Mouse (Mus musculus) lung, adult 18-20 months (tissue): Measurements from ENCODE around the gene Gpr1.
A peak's percentile ranks its signal among the peaks of the same experiment; 100 is the strongest.
"Not testable (repeated sequence)": the region's sequence is repeated elsewhere in the genome, so short reads cannot be mapped to it uniquely, and the experiment has no call there.

Source experiments
- DNase-seq, 2 experiments: peaks; one replicate each; pipeline ENCODE4 v3.0.0; 2022; ENCODE audit warnings: mixed read lengths in 2 of 2

The Gpr1 gene

DNA sequence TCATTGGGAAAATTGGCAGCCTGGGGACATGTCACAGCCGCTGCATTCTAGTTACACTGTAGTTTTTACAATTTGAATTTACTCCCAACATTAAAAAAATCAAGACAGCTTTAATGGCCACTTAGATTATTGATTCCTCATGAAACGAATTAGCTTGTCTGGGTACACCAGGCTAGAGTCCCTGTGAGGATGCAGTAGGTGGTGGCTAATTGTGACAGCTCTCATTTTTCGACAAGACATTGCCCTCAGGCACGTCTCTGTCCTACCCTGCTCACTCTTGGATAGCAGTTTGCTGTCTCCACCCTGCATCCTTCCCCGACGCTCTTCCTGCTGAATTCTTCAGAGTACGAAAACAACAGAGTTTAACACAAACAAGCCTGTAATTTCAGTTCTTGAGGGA lies 288 bp upstream of the Gpr1 start:
- no peak for DNase-seq

DNA sequence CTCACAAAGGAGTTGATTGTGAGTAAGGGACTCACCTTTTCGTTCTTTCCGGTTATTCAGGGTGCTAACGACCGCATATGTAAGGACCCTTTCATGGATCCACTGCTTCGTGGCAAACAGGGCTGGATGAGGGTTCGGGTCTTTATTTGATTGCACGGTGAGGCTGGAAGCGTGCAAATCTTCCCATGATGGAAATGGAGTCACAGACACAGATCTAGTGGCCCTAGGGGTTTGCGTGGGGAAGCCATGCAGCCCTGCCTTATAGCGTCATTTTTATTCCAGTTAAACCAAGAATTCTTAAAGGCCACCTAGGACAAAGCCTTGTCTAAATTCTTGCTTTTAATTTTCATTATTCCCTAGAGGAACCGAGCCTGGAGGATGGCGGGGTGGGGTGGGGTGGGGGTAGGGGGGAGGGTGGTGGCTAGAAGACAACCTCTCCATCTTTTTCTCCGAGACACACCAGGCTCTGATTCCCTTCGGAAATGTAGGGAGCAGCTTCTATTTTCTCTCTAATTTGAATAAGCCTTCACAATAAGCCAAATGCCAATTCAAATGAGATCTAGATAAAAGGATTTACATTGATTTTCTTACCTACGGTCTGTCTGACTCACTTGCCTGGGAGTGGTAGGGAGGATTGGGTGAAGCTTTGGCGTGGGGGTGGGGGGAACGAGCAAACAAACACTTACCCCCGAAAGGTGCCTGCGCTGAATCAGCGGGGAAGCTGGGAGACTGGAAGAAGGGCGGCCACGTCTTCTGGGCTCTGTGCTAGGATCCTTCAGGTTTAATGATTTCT lies 669 bp downstream of the Gpr1 start:
- DNase-seq = no peak

DNA sequence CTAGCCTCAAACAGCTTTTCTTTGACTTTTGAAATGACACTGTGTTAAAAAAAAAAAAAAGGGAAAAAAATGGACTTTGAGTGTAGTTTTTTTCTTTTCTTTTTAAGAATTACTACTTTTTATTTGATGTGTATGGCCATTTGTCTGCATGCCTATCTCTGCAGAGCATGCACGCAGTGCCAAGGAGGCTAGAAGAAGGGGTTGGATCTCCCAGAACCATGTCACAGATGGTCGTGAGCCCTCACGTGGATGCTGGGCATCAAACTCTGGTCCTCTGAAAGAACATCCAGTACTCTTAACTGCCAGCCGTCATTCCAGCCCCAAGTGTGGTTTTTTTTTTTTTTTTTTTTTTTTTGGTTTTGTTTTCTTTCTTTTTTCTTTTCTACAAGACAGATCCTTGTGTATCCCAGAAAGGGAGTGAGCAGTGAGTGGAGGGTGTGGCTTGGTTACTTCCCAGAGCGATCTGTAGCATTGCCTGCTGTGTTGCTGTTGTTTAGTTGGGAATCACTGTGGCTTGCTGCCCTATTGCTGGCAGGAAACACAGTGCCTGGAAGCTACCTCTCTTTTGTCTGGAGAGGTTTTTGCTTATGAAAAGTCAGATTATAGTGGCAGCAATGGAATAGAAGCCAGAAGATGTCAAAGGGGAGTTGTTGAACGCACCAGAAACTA lies 4.3 kb downstream of the Gpr1 start:
- DNase-seq = no peak

DNA sequence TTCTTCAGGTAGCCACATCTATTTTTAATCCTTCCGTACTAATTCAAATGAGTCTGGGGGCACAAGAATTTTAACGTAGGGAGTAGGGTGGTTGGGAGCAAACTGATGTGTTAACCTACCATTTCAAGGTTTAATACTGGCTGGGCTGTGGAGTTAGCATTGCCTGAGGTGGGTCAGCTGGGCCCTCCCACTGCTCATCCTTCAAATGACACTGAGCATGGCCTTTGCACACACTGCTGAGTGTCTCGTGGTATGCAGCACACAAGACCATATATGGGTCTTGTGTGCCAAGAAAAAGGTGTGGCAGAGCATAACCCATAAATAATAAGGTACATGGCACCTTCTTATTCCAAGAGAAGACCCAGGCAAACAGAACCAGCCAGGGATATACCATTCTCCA lies 6.7 kb downstream of the Gpr1 start:
- DNase-seq = no peak

DNA sequence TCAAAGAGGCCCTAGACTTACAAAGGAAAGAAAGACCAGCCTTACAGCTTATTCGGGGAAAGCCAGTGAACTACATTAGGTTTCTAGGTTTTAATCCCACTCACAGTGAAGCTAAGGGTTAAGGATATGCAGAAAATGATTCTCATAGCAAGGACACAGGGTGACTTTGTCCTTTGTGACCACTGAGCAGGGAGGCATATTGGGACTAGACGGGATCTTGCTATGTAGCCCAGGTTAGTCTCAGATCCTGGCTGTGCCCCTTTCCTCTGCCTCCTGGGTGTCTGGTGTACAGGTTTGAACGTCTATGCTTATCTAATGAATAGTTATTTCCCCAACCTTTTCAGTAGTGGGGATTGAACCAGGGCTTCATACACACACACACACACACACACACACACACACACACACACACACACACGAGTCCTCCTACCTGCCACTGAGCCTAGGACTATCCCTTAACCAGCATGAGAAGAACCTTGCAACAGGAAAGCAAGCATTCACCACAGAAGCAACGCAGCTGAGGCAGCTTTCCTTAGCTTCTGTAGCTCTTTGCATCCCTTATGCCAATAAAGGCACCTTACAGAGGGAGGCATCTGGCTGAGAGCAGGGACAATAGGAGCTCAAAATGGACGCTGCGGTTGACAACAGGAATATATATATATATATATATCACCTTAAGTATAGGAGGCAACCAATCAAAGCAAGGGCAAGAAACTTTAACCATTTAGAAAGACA lies 9.5 kb downstream of the Gpr1 start:
- DNase-seq = no peak

DNA sequence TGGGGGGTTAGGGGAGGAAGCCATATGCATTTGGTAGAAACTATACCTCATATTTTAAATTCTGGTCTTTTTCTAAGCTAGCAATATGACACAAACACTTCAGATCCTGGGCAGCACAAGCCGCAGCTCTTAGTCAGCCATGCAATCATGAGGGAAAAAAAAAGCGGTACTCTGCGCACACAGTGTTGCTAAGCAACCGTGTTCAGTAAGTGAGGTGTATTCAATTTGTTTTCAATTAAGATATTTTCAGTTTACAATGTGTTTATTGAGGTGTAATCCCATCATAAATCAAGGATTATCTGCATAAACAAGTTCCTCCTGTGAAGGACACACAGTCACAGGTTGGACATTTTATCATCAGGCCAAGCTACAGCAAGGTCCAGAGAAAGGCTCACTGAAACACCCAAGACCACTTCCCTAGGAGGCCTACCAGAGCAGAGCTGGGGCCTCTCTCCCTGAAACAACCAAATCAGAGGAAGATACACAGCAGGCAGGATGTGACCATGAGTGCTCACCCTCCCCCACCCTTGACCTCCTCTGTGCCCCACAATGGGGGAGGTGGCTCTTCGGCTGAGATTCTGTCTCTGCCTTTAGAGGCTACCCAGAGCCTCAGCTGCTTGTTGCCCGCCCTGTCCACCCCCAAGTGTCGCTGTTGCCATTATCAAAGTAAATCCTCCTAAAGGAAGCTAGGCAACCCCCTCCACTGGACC lies 10.2 kb downstream of the Gpr1 start:
- DNase-seq = no peak

DNA sequence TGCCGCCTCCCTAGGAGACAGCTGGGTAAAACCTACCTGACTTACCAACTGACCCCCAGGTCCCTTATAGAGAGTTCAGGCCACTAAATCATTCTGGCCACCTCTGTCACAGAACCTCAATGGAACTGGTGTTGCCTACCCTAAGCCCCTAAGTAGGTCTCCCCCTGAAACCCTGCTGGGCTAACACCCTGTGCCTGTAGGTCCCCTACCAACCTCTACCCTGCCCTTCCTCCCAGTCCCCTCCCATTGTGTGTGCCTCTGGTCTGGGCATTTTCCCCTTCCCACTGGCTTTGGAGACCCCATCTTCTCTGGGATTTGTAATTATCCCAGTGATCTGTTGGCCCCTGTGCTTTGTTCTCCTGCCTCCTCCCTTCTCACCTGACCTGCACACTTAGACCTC lies 10.9 kb downstream of the Gpr1 start:
- no peak for DNase-seq

DNA sequence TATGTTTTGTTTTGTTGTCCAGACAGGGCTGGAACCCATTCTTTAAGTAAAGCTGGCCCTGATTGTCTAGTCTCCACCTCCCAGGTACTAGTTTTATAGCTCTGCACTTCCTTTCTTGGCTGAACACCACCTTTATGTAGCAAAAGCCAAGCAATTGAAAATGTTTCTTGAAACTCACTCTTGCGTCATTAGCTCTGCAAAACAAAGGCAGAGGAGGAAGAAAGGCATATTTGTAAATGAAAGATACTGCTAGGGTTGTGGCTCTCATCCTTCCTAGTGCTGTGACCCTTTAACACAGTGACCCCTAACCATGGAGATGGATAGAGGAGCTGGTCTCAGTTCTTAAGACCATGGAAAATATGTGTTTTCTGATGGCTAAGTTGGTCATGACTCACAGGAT lies 12.7 kb downstream of the Gpr1 start:
- no peak for DNase-seq

DNA sequence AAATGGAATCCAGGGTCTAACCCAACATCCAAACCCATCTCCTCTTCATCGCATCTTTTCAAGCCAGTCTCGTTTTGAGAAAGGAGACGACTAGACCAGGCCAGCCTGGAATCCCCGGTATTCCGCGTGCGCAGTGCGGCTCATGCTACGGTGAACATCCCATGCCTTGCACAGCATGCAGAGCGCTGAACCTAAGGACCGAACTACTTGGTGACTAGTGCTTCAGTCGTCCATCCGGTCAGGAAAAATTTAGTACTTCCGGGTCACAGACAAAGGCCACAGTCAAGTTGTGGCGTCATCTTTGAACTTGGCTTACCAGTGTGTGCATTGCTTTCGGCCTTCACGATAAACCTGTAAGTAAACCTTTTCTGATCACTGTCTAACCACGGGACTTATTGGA lies 14.0 kb downstream of the Gpr1 start:
- no peak for DNase-seq

DNA sequence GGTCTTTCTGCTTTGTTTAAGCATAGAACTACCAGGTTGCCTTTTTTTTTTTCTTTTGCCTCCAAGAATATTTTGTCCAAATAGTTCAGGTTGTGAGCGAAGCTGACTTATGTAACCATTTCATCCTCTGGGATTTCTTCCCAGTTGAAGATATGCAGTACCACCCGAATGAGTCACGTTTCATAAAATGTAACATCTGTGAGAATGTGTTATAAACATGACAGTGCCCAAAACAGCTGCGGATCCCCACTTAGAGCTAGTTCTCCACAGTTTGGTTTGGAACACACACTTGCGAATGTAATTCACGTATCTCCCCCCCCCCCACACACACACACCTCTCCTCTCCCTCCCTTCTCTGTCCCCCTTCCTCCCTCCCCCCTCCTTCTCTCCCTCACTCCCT lies 15.0 kb downstream of the Gpr1 start:
- DNase-seq = no peak

DNA sequence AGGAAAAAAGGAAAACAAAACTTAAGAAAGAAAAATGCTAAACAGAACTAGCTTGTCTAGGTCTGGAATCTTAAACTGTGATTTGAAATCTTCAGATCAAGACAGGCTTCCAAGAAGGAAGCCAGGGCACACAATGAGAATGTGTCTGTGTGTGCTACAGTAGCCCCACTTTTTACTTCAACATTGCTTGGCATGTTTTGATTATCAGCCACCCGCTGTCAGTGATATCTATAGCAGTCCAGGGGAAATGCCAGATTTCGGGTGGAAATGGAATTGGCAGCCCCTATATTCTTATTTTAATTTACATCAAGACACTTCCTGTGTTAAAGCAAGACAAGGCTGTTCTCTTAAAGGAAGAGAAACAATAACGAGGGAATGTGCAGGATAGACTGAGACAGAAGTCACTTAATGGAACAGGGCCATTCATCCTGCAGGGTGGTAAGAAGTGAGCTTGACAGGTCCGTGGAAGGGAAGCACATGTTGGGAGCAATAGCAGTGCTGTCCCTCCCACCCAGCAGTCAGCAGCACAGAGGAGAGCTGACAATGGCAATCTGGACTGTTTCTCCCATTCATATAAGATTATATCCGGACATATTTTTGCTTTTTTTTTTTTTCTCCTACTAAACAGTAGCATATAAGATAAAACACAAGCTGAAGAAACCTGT lies 18.4 kb downstream of the Gpr1 start:
- DNase-seq = no peak

DNA sequence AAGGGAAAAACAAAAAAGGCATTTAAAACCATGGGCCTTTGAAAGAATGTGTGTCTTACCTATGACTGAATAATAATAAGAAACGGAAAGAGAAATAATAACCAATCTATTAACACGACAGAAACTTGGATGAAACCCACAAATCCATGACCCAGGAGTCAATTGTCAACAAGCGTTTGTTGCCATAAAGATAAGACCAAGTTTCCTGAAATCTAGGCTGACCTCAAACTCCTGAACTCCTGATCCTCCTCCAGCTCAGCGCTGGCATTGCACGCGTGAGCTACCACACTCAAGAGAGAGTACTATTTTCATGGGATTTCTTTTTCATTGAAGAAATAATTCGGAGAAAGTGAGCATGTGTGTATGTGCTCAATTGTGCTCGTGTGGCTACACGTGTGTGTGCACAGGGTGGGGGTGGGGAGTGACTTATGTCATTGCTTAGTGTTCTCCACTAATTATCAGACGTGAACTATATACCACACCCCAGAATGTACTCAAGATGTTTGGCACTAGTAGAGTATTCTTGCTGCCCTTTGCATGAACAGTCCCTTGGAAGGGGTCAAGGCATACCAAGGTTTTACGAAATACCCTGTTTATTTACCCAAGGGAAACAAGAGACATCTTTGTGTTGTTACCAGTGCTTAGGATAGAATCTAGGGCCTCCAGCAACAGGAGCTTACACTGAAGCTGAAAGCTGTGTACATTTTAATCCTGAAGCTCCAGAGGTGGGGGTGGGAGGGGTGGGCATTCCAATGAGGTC lies 21.9 kb downstream of the Gpr1 start:
- DNase-seq = no peak

DNA sequence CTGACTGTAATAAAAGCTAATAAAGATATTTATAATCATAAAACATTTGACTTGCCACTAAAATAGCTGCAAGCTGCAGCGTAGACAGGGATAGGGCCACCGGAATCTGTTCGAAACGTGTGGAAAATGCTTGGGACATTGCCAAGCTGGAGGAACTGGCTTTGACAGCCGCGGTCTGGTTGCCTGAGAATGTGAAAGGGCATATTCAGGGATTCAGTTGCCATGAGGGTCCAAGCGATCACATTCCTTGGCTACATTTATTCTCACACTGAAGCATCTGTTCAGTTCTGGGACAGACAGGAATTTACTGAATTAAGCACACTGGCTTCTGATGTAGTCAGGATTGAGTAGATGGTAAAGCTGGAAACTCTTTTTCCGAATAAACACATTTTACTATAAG lies 23.5 kb downstream of the Gpr1 start:
- no peak for DNase-seq

DNA sequence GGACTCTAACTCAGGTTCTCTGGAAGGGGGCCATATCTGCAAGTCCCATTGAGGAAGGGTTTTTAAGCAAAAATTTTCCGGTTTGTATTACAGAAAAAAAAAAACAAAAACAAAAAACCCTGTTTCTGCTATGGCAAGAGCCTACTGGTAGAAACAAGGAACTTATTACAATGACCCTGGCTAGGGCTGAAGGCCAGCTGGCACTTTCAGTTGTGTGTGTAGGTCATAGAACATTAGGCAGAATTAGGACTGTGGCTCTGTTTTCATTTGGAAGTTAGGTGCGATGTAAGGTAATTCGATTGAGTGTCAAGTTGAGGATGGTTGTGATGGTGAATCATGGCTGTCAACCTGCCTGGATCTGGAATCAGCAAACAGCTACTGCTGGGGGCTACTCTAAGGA lies 25.8 kb downstream of the Gpr1 start:
- no peak for DNase-seq

DNA sequence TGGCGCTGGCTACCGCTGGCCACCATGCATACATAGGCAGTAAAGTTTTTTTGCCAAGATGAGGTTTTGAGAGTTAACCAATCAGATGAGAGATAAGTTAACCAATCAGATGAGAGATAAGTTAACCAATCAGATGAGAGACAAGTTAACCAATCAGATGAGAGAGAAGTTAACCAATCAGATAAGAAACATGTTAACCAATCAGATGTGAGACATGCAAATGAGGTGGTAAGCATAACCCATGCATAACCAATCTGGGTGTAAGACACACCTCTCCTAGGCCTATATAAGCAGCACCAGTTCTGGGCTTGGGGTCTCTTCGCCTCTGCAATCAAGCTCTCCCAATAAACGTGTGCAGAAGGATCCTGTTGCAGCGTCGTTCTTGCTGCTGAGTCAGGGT lies 28.9 kb downstream of the Gpr1 start:
- DNase-seq = not testable (repeated sequence)

DNA sequence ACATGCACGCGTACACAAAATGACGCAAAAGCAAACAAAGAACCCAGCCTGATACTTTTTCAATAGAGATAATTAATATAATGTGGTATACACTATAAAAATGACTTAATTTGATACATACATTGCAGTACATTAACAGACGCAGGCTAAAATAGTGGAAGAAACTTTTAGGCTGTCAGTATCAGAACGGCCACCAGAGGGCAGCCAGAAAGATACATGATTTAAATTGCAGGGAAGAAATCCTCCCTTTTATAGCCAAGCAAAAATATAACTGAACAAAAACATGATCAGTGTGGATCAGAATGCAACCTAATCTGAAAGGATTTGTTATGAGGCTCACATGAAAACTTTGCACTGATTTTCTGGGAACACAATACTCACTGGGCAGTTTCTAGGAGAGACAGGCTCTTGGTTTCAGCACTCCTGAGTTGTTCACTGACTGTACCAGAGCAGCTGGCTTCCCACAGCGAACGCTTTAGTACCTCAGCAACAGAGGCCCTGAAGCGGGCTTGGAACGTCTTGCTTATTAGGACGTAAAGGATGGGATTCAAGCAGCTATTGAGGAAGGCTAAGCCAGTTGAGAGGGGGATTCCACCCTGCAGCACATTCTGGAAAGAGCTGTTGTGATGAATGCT lies 31.6 kb downstream of the Gpr1 start:
- DNase-seq = peak; percentile 24 to 32

DNA sequence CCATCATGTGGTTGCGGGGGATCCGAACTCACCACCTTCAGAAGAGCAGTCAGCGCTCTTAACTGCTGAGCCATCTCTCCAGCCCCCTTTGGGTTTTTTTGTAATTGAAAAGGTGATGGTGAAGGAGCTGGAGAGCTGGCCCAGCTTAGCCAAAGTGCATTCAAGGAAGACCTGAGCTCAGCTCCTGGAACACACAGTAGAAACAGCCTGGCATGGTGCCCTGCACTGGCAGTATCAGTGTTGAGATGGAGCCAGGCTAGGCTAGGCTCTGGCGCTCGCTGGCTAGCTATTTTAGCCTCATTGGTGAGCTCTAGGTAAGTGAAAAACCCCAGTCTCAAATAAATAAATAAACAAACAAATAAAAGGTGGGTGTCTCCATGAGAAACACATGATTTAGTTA lies 32.1 kb downstream of the Gpr1 start:
- peak; percentile 19 to 37 for DNase-seq

DNA sequence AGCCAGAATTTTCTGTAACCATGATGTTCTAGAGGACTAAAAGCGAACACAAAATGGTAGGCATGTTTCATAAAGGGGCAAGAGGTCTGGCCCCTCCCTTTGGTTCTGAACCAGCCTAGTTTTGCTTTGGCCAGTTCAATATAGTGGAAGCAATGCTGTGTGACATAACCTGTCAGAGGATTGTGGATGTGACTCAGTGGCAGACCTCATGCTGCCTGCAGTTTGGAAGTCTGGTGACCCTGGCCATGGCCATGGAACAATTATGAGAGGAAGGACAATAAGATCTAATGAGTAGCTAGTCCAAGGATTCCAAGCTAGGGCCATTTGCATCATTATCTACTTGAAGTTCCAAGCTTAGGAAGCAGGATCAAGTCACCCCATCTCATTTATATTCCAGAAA lies 32.9 kb downstream of the Gpr1 start:
- DNase-seq = no peak

DNA sequence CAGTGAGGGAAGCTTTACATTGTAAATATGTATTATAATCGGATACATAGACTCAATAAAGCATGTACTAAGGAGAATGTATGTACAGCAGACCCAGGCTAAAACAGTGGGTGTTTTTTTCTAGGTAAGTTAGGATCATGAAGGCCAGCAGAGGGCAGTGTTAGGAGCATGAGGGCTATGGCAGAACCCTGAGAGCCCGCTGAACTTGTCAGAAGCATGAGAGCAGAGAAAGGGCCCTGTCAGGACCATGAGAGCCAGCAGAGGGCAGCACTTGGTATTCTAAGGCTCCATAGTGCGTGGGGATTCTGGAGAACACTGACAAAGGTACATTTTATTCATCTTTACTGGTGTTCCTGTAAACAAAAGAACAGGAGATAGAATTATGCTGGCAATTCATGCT lies 33.3 kb downstream of the Gpr1 start:
- DNase-seq = peak; percentile 91 to 94

DNA sequence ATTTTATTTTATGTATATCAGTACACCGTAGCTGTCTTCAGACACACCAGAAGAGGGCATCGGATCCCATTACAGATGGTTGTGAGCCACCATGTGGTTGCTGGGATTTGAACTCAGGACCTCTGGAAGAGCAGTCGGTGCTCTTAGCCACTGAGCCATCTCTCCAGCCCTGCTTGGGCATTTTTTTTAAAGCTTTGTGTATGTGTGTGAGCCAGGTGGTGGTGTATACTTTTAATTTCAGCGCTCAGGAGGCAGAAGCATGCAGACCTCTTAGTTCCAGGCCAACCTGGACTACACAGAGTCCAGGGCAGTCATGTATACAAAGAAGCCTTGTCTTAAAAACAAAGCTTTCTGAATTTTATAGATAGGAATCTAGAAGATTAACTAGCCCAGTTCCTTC lies 33.8 kb downstream of the Gpr1 start:
- not testable (repeated sequence) for DNase-seq

DNA sequence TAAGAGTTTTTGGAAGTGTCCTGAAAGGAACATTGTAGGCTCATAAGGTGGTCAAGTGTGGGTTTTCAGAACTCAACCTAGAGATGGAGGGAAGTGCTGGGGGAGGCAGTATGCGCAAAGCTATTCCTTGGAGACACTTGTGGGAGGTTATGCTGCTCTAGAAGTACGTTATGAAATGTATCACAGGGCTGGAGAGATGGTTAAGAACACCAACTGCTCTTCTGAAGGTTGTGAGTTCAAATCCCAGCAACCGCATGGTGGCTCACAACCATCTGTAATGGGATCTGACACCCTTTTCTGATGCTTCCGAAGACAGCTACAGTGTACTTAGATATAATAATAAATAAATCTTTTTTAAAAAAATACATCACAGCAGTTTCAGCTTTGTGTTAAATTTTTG lies 34.2 kb downstream of the Gpr1 start:
- no peak for DNase-seq

DNA sequence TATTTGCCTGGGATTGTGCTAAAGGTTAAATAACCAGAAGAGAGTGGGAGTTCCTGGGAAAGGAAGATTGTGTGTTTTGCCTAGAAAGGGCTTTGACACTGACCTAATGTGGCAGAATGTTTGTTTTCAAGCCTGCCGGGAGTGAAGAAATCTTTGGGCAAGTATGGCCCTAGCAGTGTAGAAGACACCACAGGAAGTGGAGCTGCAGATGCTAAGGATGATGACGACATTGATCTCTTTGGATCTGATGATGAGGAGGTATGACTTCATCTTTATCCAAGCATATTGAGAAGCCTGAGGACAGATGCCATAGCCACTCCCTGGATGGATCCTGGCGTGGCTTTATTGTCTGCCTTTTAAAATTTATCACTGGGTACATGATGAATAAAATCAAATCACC lies 36.0 kb downstream of the Gpr1 start:
- DNase-seq = no peak
